In genomic region chr4:82695760-82696501, GRCm38 (mm10) we compare ENCODE assay signal across 16 mouse cellular contexts. TPM values are rescaled to one million over a fixed set of nuclear protein-coding genes. Genes with fewer than 3 reads are reported as not detected.
DNase-seq lines count a peak whose midpoint lies in the region; ATAC-seq and TF ChIP-seq lines count a peak whose summit lies in the region.
"Had no signal": no experiment of that assay in that cellular context is flagged by ENCODE, and none has a peak within 500 bp of the region (broad histone marks: within the 10 kb centered on the region; RNA-seq: fewer than 3 reads in every experiment).

No protein-coding gene starts in this region.

- no peaks in the 10 kb centered on the region for H3K9me3 ChIP-seq in limb, embryonic 13.5 days
- H3K9me3 ChIP-seq in limb, embryonic 10.5 days (replicated peaks): no peaks in the 10 kb centered on the region
- H3K9me3 ChIP-seq in heart, embryonic 15.5 days (replicated peaks): no peaks in the 10 kb centered on the region
- H3K9me3 ChIP-seq in stomach, postnatal 0 days (ENCODE audit: control insufficient read depth, low read length): no peaks in the 10 kb centered on the region
- H3K9me3 ChIP-seq: kidney, embryonic 15.5 days; liver, embryonic 12.5 days; lung, embryonic 15.5 days had no signal

- H3K4me1 ChIP-seq in limb, embryonic 13.5 days: peaks cover 54% of the 10 kb centered on the region
- H3K4me1 ChIP-seq in limb, embryonic 10.5 days: peaks cover 54% of the 10 kb centered on the region
- peaks cover 36% of the 10 kb centered on the region for H3K4me1 ChIP-seq in heart, embryonic 15.5 days (replicated peaks)
- no peaks in the 10 kb centered on the region for H3K4me1 ChIP-seq in stomach, postnatal 0 days (replicated peaks; ENCODE audit: control insufficient read depth, insufficient read depth)

- no peak overlapping the region for H3K4me3 ChIP-seq in limb, embryonic 13.5 days
- H3K4me3 ChIP-seq in limb, embryonic 10.5 days: no peak overlapping the region
- H3K4me3 ChIP-seq in heart, embryonic 15.5 days: no peak overlapping the region
- H3K4me3 ChIP-seq in stomach, postnatal 0 days (ENCODE audit: low read depth, low read length): no peak overlapping the region
- H3K4me3 ChIP-seq: kidney, embryonic 15.5 days; left cerebral cortex, adult 2 months; liver, embryonic 12.5 days; lung, embryonic 15.5 days had no signal

- WGBS in limb, embryonic 13.5 days: 50% methylated on average over 5 of the region's 5 CpGs
- WGBS in limb, embryonic 10.5 days: 66% methylated on average over 5 of the region's 5 CpGs
- WGBS in heart, embryonic 15.5 days: 33% methylated on average over 5 of the region's 5 CpGs
- WGBS in stomach, postnatal 0 days: 64% methylated on average over 5 of the region's 5 CpGs

- no peaks in the 10 kb centered on the region for H3K36me3 ChIP-seq in limb, embryonic 13.5 days
- H3K36me3 ChIP-seq in limb, embryonic 10.5 days: no peaks in the 10 kb centered on the region
- H3K36me3 ChIP-seq in heart, embryonic 15.5 days: no peaks in the 10 kb centered on the region
- H3K36me3 ChIP-seq in stomach, postnatal 0 days (ENCODE audit: control insufficient read depth, insufficient read depth, low read length): no peaks in the 10 kb centered on the region
- H3K36me3 ChIP-seq: kidney, embryonic 15.5 days; liver, embryonic 12.5 days; lung, embryonic 15.5 days had no signal

- peak; percentile 34; the same call in 1 of the 2 replicates for ATAC-seq in cerebellum, adult (ENCODE audit: insufficient number of reproducible peaks, low FRiP score, low TSS enrichment)
- ATAC-seq in limb, embryonic 13.5 days (ENCODE audit: low FRiP score, low read depth): no peak
- peak; percentile 69 for ATAC-seq in heart, embryonic 15.5 days (replicated peaks; ENCODE audit: insufficient number of reproducible peaks, insufficient read depth, low FRiP score, low read depth)
- no peak for ATAC-seq in stomach, postnatal 0 days (ENCODE audit: low FRiP score, low TSS enrichment)
- ATAC-seq: liver, embryonic 12.5 days had no signal

- no peaks in the 10 kb centered on the region for H3K27me3 ChIP-seq in limb, embryonic 13.5 days
- peaks cover 32% of the 10 kb centered on the region for H3K27me3 ChIP-seq in limb, embryonic 10.5 days (ENCODE audit: low read depth, poor library complexity, severe bottlenecking)
- no peaks in the 10 kb centered on the region for H3K27me3 ChIP-seq in heart, embryonic 15.5 days
- H3K27me3 ChIP-seq in stomach, postnatal 0 days (ENCODE audit: control insufficient read depth, insufficient read depth, low read length): no peaks in the 10 kb centered on the region
- H3K27me3 ChIP-seq: kidney, embryonic 15.5 days; liver, embryonic 12.5 days; lung, embryonic 15.5 days had no signal

- no peak overlapping the region for H3K9ac ChIP-seq in limb, embryonic 13.5 days
- no peak overlapping the region for H3K9ac ChIP-seq in heart, embryonic 15.5 days
- no peak overlapping the region for H3K9ac ChIP-seq in stomach, postnatal 0 days (ENCODE audit: low read length)
- H3K9ac ChIP-seq: kidney, embryonic 15.5 days; liver, embryonic 12.5 days; lung, embryonic 15.5 days had no signal

- no peak for TF ChIP-seq CTCF in stomach, postnatal 0 days (IDR thresholded peaks at IDR 0.05; ENCODE audit: low read depth)

- H3K4me2 ChIP-seq in limb, embryonic 13.5 days (replicated peaks): no peak overlapping the region
- peak overlapping the region; percentile 32; the same call in 1 of the 2 replicates for H3K4me2 ChIP-seq in heart, embryonic 15.5 days
- H3K4me2 ChIP-seq in stomach, postnatal 0 days (replicated peaks; ENCODE audit: low read depth): no peak overlapping the region
- H3K4me2 ChIP-seq: kidney, embryonic 15.5 days; liver, embryonic 12.5 days; lung, embryonic 15.5 days had no signal

- TF ChIP-seq EP300 in stomach, postnatal 0 days (optimal IDR thresholded peaks at IDR 0.05): no peak

- H3K27ac ChIP-seq in limb, embryonic 13.5 days: peak overlapping the region; percentile 28; the same call in 1 of the 2 replicates
- no peak overlapping the region for H3K27ac ChIP-seq in limb, embryonic 10.5 days
- H3K27ac ChIP-seq in heart, embryonic 15.5 days: peak overlapping the region; percentile 89
- H3K27ac ChIP-seq in stomach, postnatal 0 days (replicated peaks): no peak overlapping the region
- H3K27ac ChIP-seq: kidney, embryonic 15.5 days; left cerebral cortex, adult 2 months; liver, embryonic 12.5 days; lung, embryonic 15.5 days had no signal

- no peak for DNase-seq in cerebellum, adult 9-10 months
- DNase-seq in limb, embryonic 10.5 days (ENCODE audit: low spot score): no peak
- peak; percentile 16 for DNase-seq in telencephalon, adult 2 months (ENCODE audit: low read depth, low spot score)
- no peak for DNase-seq in stomach, postnatal 0 days (ENCODE audit: low spot score)
- no peak for DNase-seq in adrenal gland, postnatal 10 days
- DNase-seq: cerebellum, adult 11 months; cerebellum, postnatal 36 days; midbrain, embryonic 14.5 days had no signal

RNA-seq across cellular contexts. Expression of gene Nfib, which starts 9.6 kb away (rescaled TPM):
- polyA plus RNA-seq in limb, embryonic 13.5 days (2015; fragmentation: Nextera tagmentation; extraction: Ambion mirVana): 119 and 121 TPM in 2 replicates
- polyA plus RNA-seq in limb, embryonic 10.5 days (2016; fragmentation: Nextera tagmentation; extraction: Ambion mirVana): 13.5 and 23.4 TPM in 2 replicates
- polyA plus RNA-seq in heart, embryonic 15.5 days (2015; fragmentation: Nextera tagmentation; extraction: Ambion mirVana): 60.0 and 62.3 TPM in 2 replicates
- polyA plus RNA-seq in stomach, postnatal 0 days (2015; fragmentation: Nextera tagmentation; extraction: Ambion mirVana): 18.8 and 19.9 TPM in 2 replicates
- total RNA-seq in adrenal gland, postnatal 10 days (2021): 100 to 1,000 TPM; 101 to 139 TPM
- total RNA-seq: megakaryocyte progenitor cell, adult 5-6 weeks had no signal

Comparison
In these comparisons a context has a peak if more than half of its experiments do, and no peak if none do; other contexts are left out.
1. H3K27ac ChIP-seq: peak in limb, embryonic 13.5 days (single experiment) and heart, embryonic 15.5 days (single experiment); none in limb, embryonic 10.5 days (single experiment) and stomach, postnatal 0 days (single experiment).
2. ATAC-seq: peak in cerebellum, adult (single experiment) and heart, embryonic 15.5 days (single experiment); none in limb, embryonic 13.5 days (single experiment) and stomach, postnatal 0 days (single experiment).